Mouse (Mus musculus): ENCODE measurements at regions not wholly inside any gene's neighbourhood (a gene's known extent, or its start where the extent isn't known, plus 50 kb on each side); places are given as distances from the start of the nearest gene placed in this dataset.
"Not testable (repeated sequence)": the region's sequence is repeated elsewhere in the genome, so short reads cannot be mapped to it uniquely, and the experiment has no call there.

GRCm38 (mm10) chr12:115753135-115753534 is 294.4 kb upstream of the Zfp386 start:
- not testable (repeated sequence) for H3K4me3 ChIP-seq (ENCODE audit: low read depth, low read length); H3K36me3 ChIP-seq (replicated peaks); H3K9me3 ChIP-seq (replicated peaks); H3K4me1 ChIP-seq (ENCODE audit: insufficient read depth, low read depth, low read length); H3K27me3 ChIP-seq (ENCODE audit: insufficient read depth, low read length); ATAC-seq (ENCODE audit: extremely low read depth, insufficient number of reproducible peaks, low FRiP score, poor library complexity, severe bottlenecking); DNase-seq (ENCODE audit: low spot score)

GRCm38 (mm10) chr12:115757526-115757925 is 290.0 kb upstream of the Zfp386 start:
- H3K36me3 ChIP-seq (replicated peaks); DNase-seq (ENCODE audit: low spot score); ATAC-seq (ENCODE audit: extremely low read depth, insufficient number of reproducible peaks, low FRiP score, poor library complexity, severe bottlenecking): not testable (repeated sequence)

GRCm38 (mm10) chr12:115759041-115759440 is 288.5 kb upstream of the Zfp386 start:
- not testable (repeated sequence) for DNase-seq (ENCODE audit: low spot score); ATAC-seq (ENCODE audit: extremely low read depth, insufficient number of reproducible peaks, low FRiP score, poor library complexity, severe bottlenecking); H3K4me3 ChIP-seq (ENCODE audit: low read depth, low read length)

More at GRCm38 (mm10) chr12:115757526-115757925, 290.0 kb upstream of the Zfp386 start:
- H3K9me3 ChIP-seq (replicated peaks); H3K4me3 ChIP-seq (ENCODE audit: low read depth, low read length); H3K27me3 ChIP-seq (ENCODE audit: insufficient read depth, low read length); H3K4me1 ChIP-seq (ENCODE audit: insufficient read depth, low read depth, low read length): not testable (repeated sequence)

GRCm38 (mm10) chr12:115761766-115762165 is 285.8 kb upstream of the Zfp386 start:
- H3K9me3 ChIP-seq (replicated peaks); H3K4me3 ChIP-seq (ENCODE audit: low read depth, low read length); H3K36me3 ChIP-seq (replicated peaks); H3K27me3 ChIP-seq (ENCODE audit: insufficient read depth, low read length); ATAC-seq (ENCODE audit: extremely low read depth, insufficient number of reproducible peaks, low FRiP score, poor library complexity, severe bottlenecking); DNase-seq (ENCODE audit: low spot score); H3K4me1 ChIP-seq (ENCODE audit: insufficient read depth, low read depth, low read length): not testable (repeated sequence)

More at GRCm38 (mm10) chr12:115759041-115759440, 288.5 kb upstream of the Zfp386 start:
- H3K9me3 ChIP-seq (replicated peaks); H3K36me3 ChIP-seq (replicated peaks); H3K4me1 ChIP-seq (ENCODE audit: insufficient read depth, low read depth, low read length); H3K27me3 ChIP-seq (ENCODE audit: insufficient read depth, low read length): not testable (repeated sequence)

GRCm38 (mm10) chr12:115764939-115765479 is 282.5 kb upstream of the Zfp386 start:
- H3K27me3 ChIP-seq (ENCODE audit: insufficient read depth, low read length); H3K4me3 ChIP-seq (ENCODE audit: low read depth, low read length); H3K9me3 ChIP-seq (replicated peaks); H3K4me1 ChIP-seq (ENCODE audit: insufficient read depth, low read depth, low read length); H3K36me3 ChIP-seq (replicated peaks); ATAC-seq (ENCODE audit: extremely low read depth, insufficient number of reproducible peaks, low FRiP score, poor library complexity, severe bottlenecking); DNase-seq (ENCODE audit: low spot score): not testable (repeated sequence)

GRCm38 (mm10) chr12:115771176-115771575 is 276.3 kb upstream of the Zfp386 start:
- not testable (repeated sequence) for ATAC-seq (ENCODE audit: extremely low read depth, insufficient number of reproducible peaks, low FRiP score, poor library complexity, severe bottlenecking); H3K9me3 ChIP-seq (replicated peaks); DNase-seq (ENCODE audit: low spot score)

GRCm38 (mm10) chr12:115790369-115790768 is 257.2 kb upstream of the Zfp386 start:
- H3K9me3 ChIP-seq (replicated peaks); H3K36me3 ChIP-seq (replicated peaks); ATAC-seq (ENCODE audit: extremely low read depth, insufficient number of reproducible peaks, low FRiP score, poor library complexity, severe bottlenecking); DNase-seq (ENCODE audit: low spot score); H3K4me3 ChIP-seq (ENCODE audit: low read depth, low read length); H3K4me1 ChIP-seq (ENCODE audit: insufficient read depth, low read depth, low read length); H3K27me3 ChIP-seq (ENCODE audit: insufficient read depth, low read length): not testable (repeated sequence)

More at GRCm38 (mm10) chr12:115771176-115771575, 276.3 kb upstream of the Zfp386 start:
- H3K36me3 ChIP-seq (replicated peaks); H3K4me1 ChIP-seq (ENCODE audit: insufficient read depth, low read depth, low read length); H3K4me3 ChIP-seq (ENCODE audit: low read depth, low read length); H3K27me3 ChIP-seq (ENCODE audit: insufficient read depth, low read length): not testable (repeated sequence)

- DNase-seq (ENCODE audit: low spot score); ATAC-seq (ENCODE audit: extremely low read depth, insufficient number of reproducible peaks, low FRiP score, poor library complexity, severe bottlenecking); H3K4me3 ChIP-seq (ENCODE audit: low read depth, low read length); H3K36me3 ChIP-seq (replicated peaks); H3K9me3 ChIP-seq (replicated peaks); H3K27me3 ChIP-seq (ENCODE audit: insufficient read depth, low read length); H3K4me1 ChIP-seq (ENCODE audit: insufficient read depth, low read depth, low read length): not testable (repeated sequence)
These were observed 245.0 kb upstream of the Zfp386 start for GRCm38 (mm10) chr12:115802499-115802898.

- not testable (repeated sequence) for ATAC-seq (ENCODE audit: extremely low read depth, insufficient number of reproducible peaks, low FRiP score, poor library complexity, severe bottlenecking); H3K36me3 ChIP-seq (replicated peaks); H3K9me3 ChIP-seq (replicated peaks); DNase-seq (ENCODE audit: low spot score); H3K27me3 ChIP-seq (ENCODE audit: insufficient read depth, low read length); H3K4me3 ChIP-seq (ENCODE audit: low read depth, low read length); H3K4me1 ChIP-seq (ENCODE audit: insufficient read depth, low read depth, low read length)
These were observed 243.8 kb upstream of the Zfp386 start for GRCm38 (mm10) chr12:115803675-115804074.

All from G1E (cell line).